Comparison of ENCODE assay signal across 26 mouse cellular contexts in the genomic region with DNA sequence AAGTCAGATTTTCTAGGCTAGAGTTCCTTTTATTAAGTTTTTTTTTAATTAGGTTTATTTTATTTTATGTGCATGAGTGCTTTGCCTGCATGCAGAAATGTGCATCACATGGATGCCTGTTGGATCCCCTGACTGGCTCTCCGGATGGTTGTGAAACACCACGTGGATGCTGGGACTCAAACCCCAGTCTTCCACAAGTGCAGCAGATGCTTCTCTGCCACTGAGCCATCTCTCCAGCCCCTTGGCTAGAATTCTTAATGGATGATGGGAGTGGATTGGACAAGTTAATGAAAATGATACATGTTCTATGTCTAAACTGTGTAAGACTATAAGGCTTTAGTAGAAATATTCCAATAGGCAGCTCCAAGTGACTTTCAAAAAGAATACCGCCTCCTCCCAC. TPM values are rescaled to one million over a fixed set of nuclear protein-coding genes. Genes with fewer than 3 reads are reported as not detected.
DNase-seq lines count a peak whose midpoint lies in the region; ATAC-seq and TF ChIP-seq lines count a peak whose summit lies in the region.
"Had no signal": no experiment of that assay in that cellular context is flagged by ENCODE, and none has a peak within 500 bp of the region (broad histone marks: within the 10 kb centered on the region; RNA-seq: fewer than 3 reads in every experiment).

No protein-coding gene starts in this region.

- no peak for TF ChIP-seq CTCF in Patski (IDR thresholded peaks at IDR 0.05)
- TF ChIP-seq CTCF in bone marrow macrophage, adult 2 months (IDR thresholded peaks at IDR 0.05; ENCODE audit: low read depth, low read length): no peak
- TF ChIP-seq CTCF in liver, postnatal 0 days (IDR thresholded peaks at IDR 0.05; ENCODE audit: low read depth): no peak

- peaks cover 59% of the 10 kb centered on the region for H3K4me1 ChIP-seq in liver, embryonic 12.5 days
- H3K4me1 ChIP-seq in liver, embryonic 11.5 days (replicated peaks; ENCODE audit: control insufficient read depth, insufficient read depth, low read length): peaks cover 4% of the 10 kb centered on the region
- peaks cover 13% of the 10 kb centered on the region for H3K4me1 ChIP-seq in bone marrow macrophage, adult 2 months (ENCODE audit: control insufficient read depth, insufficient read depth, low read length)
- peaks cover 3% of the 10 kb centered on the region for H3K4me1 ChIP-seq in liver, postnatal 0 days (ENCODE audit: insufficient read depth)
- 0 out of 2 replicates have a peak, but pooled peaks cover 4% of the 10 kb centered on the region for H3K4me1 ChIP-seq in neural tube, embryonic 15.5 days
- H3K4me1 ChIP-seq: embryonic facial prominence, embryonic 10.5 days; embryonic facial prominence, embryonic 13.5 days; hindbrain, embryonic 10.5 days had no signal

- no peak overlapping the region for H3K4me2 ChIP-seq in liver, embryonic 12.5 days
- no peak overlapping the region for H3K4me2 ChIP-seq in liver, embryonic 11.5 days
- peak overlapping the region; percentile 69 for H3K4me2 ChIP-seq in liver, postnatal 0 days (ENCODE audit: low read depth, low read length)
- no peak overlapping the region for H3K4me2 ChIP-seq in neural tube, embryonic 15.5 days
- H3K4me2 ChIP-seq: embryonic facial prominence, embryonic 13.5 days; forebrain, embryonic 12.5 days; forebrain, embryonic 15.5 days; heart, embryonic 11.5 days; hindbrain, embryonic 14.5 days had no signal

- H3K36me3 ChIP-seq in liver, embryonic 12.5 days: no peaks in the 10 kb centered on the region
- H3K36me3 ChIP-seq in liver, embryonic 11.5 days (ENCODE audit: control insufficient read depth, insufficient read depth, low read length): no peaks in the 10 kb centered on the region
- no peaks in the 10 kb centered on the region for H3K36me3 ChIP-seq in liver, postnatal 0 days (replicated peaks; ENCODE audit: insufficient read depth, low read length)
- H3K36me3 ChIP-seq in neural tube, embryonic 15.5 days: peaks cover 6% of the 10 kb centered on the region
- H3K36me3 ChIP-seq: embryonic facial prominence, embryonic 10.5 days; forebrain, embryonic 15.5 days had no signal

- no peak for ATAC-seq in liver, embryonic 12.5 days
- ATAC-seq in liver, embryonic 11.5 days (replicated peaks; ENCODE audit: low FRiP score): no peak
- peak; percentile 76 for ATAC-seq in Patski
- ATAC-seq in liver, postnatal 0 days: no peak
- no peak for ATAC-seq in neural tube, embryonic 15.5 days (ENCODE audit: low FRiP score)
- ATAC-seq: activated CD4-positive, CD25-positive, alpha-beta regulatory T cell, adult 4 months; forebrain, embryonic 15.5 days; hindbrain, postnatal 0 days; inflammation-experienced regulatory T-cells, adult 6 months had no signal

- H3K27me3 ChIP-seq in liver, embryonic 12.5 days (replicated peaks): no peaks in the 10 kb centered on the region
- H3K27me3 ChIP-seq in liver, embryonic 11.5 days (replicated peaks; ENCODE audit: control insufficient read depth, insufficient read depth, low read length): no peaks in the 10 kb centered on the region
- no peaks in the 10 kb centered on the region for H3K27me3 ChIP-seq in Patski
- no peaks in the 10 kb centered on the region for H3K27me3 ChIP-seq in liver, postnatal 0 days (ENCODE audit: insufficient read depth, low read length)
- no peaks in the 10 kb centered on the region for H3K27me3 ChIP-seq in neural tube, embryonic 15.5 days (replicated peaks)
- H3K27me3 ChIP-seq: embryonic facial prominence, embryonic 13.5 days; forebrain, embryonic 12.5 days; forebrain, embryonic 15.5 days had no signal

- WGBS in liver, embryonic 12.5 days (ENCODE audit: insufficient replicate concordance): 79% methylated on average over 3 of the region's 3 CpGs
- 88% methylated on average over 3 of the region's 3 CpGs for WGBS in liver, embryonic 11.5 days
- WGBS in liver, postnatal 0 days (ENCODE audit: insufficient replicate concordance): 82% methylated on average over 3 of the region's 3 CpGs
- 92% methylated on average over 3 of the region's 3 CpGs for WGBS in neural tube, embryonic 15.5 days

- no peak for DNase-seq in liver, embryonic 11.5 days (ENCODE audit: low spot score)
- DNase-seq in Patski (ENCODE audit: low read depth, low spot score): peak; percentile 68
- no peak for DNase-seq in liver, postnatal 0 days
- DNase-seq in left cerebral cortex, adult 11 months (ENCODE audit: low spot score): no peak
- DNase-seq: adrenal gland, adult 8-10 months; adrenal gland, postnatal 25 days; cerebellum, adult 2 months; cerebellum, adult 9-11 months; cerebellum, postnatal 36 days; embryo, embryonic 11 days; gastrocnemius, postnatal 10 days; gastrocnemius, postnatal 36 days had no signal

- no peak for TF ChIP-seq POLR2A in bone marrow macrophage, adult 2 months (IDR thresholded peaks at IDR 0.05; ENCODE audit: borderline replicate concordance, low read depth, low read length)

- TF ChIP-seq EP300 in liver, postnatal 0 days (IDR thresholded peaks at IDR 0.05; ENCODE audit: low read depth): no peak

- POLR2A ChIA-PET in Patski (lab: Charles Lee): interaction anchor here (0.6 kb wide), 1 partner anchor 1843 kb away, joined by 4 read pairs; no protein-coding TSS in a partner anchor

- CTCF ChIA-PET in Patski (lab: Charles Lee): no interaction called here

- in situ Hi-C loops in Patski (cut with MboI; ENCODE audit: low pct_unique_long_range_greater_than_20kb): no loop called here

- 0 out of 2 replicates have a peak overlapping the region, but pooled peaks have one; percentile 34 for H3K27ac ChIP-seq in liver, embryonic 12.5 days
- no peak overlapping the region for H3K27ac ChIP-seq in liver, embryonic 11.5 days (ENCODE audit: low read depth, low read length)
- 0 out of 2 replicates have a peak overlapping the region, but pooled peaks have one; percentile 0 for H3K27ac ChIP-seq in bone marrow macrophage, adult 2 months (ENCODE audit: insufficient read depth, low read depth, low read length)
- H3K27ac ChIP-seq in liver, postnatal 0 days (ENCODE audit: low read depth): no peak overlapping the region
- no peak overlapping the region for H3K27ac ChIP-seq in neural tube, embryonic 15.5 days (replicated peaks)
- H3K27ac ChIP-seq: embryonic facial prominence, embryonic 10.5 days; forebrain, embryonic 12.5 days; forebrain, embryonic 15.5 days; hindbrain, embryonic 10.5 days; hindbrain, embryonic 14.5 days; hindbrain, postnatal 0 days had no signal

- H3K4me3 ChIP-seq in liver, embryonic 12.5 days: no peak overlapping the region
- no peak overlapping the region for H3K4me3 ChIP-seq in liver, embryonic 11.5 days (ENCODE audit: low read depth, low read length)
- no peak overlapping the region for H3K4me3 ChIP-seq in bone marrow macrophage, adult 2 months (ENCODE audit: insufficient read depth, low read length)
- H3K4me3 ChIP-seq in liver, postnatal 0 days (ENCODE audit: low read depth, low read length): 0 out of 2 replicates have a peak overlapping the region, but pooled peaks have one; percentile 36
- H3K4me3 ChIP-seq in neural tube, embryonic 15.5 days (replicated peaks): no peak overlapping the region
- H3K4me3 ChIP-seq: embryonic facial prominence, embryonic 10.5 days; embryonic facial prominence, embryonic 13.5 days; forebrain, embryonic 12.5 days; forebrain, embryonic 15.5 days; hindbrain, embryonic 10.5 days had no signal

- H3K9me3 ChIP-seq in liver, embryonic 12.5 days (replicated peaks): no peaks in the 10 kb centered on the region
- H3K9me3 ChIP-seq in liver, embryonic 11.5 days (ENCODE audit: control insufficient read depth, low read length): no peaks in the 10 kb centered on the region
- H3K9me3 ChIP-seq in liver, postnatal 0 days (ENCODE audit: low read length): no peaks in the 10 kb centered on the region
- no peaks in the 10 kb centered on the region for H3K9me3 ChIP-seq in neural tube, embryonic 15.5 days (replicated peaks)
- H3K9me3 ChIP-seq: embryonic facial prominence, embryonic 10.5 days; embryonic facial prominence, embryonic 13.5 days; forebrain, embryonic 12.5 days; forebrain, embryonic 15.5 days; hindbrain, embryonic 10.5 days had no signal

- no peak overlapping the region for H3K9ac ChIP-seq in liver, embryonic 12.5 days
- no peak overlapping the region for H3K9ac ChIP-seq in liver, embryonic 11.5 days (ENCODE audit: low read depth, low read length)
- no peak overlapping the region for H3K9ac ChIP-seq in liver, postnatal 0 days (replicated peaks)
- no peak overlapping the region for H3K9ac ChIP-seq in neural tube, embryonic 15.5 days (replicated peaks)
- H3K9ac ChIP-seq: embryonic facial prominence, embryonic 13.5 days; forebrain, embryonic 12.5 days; forebrain, embryonic 15.5 days; hindbrain, embryonic 14.5 days had no signal

RNA-seq across cellular contexts. Expression of gene Ntn4, which starts 47.3 kb away (rescaled TPM):
- polyA plus RNA-seq in liver, embryonic 12.5 days (2016; fragmentation: Nextera tagmentation; extraction: Ambion mirVana): 0.17 and 0.26 TPM in 2 replicates
- 0.56 and 0.60 TPM in 2 replicates for polyA plus RNA-seq in liver, embryonic 11.5 days (2014; fragmentation: Nextera tagmentation; extraction: Ambion mirVana)
- polyA plus RNA-seq in Patski (2021): 159 TPM
- polyA plus RNA-seq in bone marrow macrophage, adult 2 months (2012; ENCODE audit: insufficient read depth, insufficient read length, missing spikeins): 0.20 TPM in 1 of 2 replicates, not detected in the other
- polyA plus RNA-seq in liver, postnatal 0 days (2015; fragmentation: Nextera tagmentation; extraction: Ambion mirVana): 0.39 and 0.74 TPM in 2 replicates
- 0.43 and 0.59 TPM in 2 replicates for polyA plus RNA-seq in neural tube, embryonic 15.5 days (2015; fragmentation: Nextera tagmentation; extraction: Ambion mirVana)
- polyA plus RNA-seq: erythroblast, embryonic 14.5 days had no signal

Comparison
In these comparisons a context has a peak if more than half of its experiments do, and no peak if none do; other contexts are left out.
1. H3K27ac ChIP-seq: peak in liver, embryonic 12.5 days (single experiment) and bone marrow macrophage, adult 2 months (single experiment); none in liver, embryonic 11.5 days (single experiment), liver, postnatal 0 days (single experiment) and neural tube, embryonic 15.5 days (single experiment).
2. RNA of gene Ntn4, which starts 47.3 kb away (polyA plus RNA-seq): 159 TPM in Patski (single experiment); 0.39 to 0.74 TPM in liver, postnatal 0 days, 0.56 to 0.60 TPM in liver, embryonic 11.5 days, 0.43 to 0.59 TPM in neural tube, embryonic 15.5 days, 0.20 TPM in bone marrow macrophage, adult 2 months and 0.17 to 0.26 TPM in liver, embryonic 12.5 days; every median in the first group is over 10 times any median in the second.